In genomic region chr14:20113964-20114363, GRCm38 (mm10) we compare ENCODE assay signal across 8 mouse cellular contexts. TPM values are rescaled to one million over a fixed set of nuclear protein-coding genes. Genes with fewer than 3 reads are reported as not detected.
DNase-seq lines count a peak whose midpoint lies in the region; ATAC-seq and TF ChIP-seq lines count a peak whose summit lies in the region.

No protein-coding gene starts in this region.

- H3K27me3 ChIP-seq in heart, embryonic 11.5 days (ENCODE audit: control insufficient read depth, insufficient read depth, low read length), result no peaks in the 10 kb centered on the region
- no peaks in the 10 kb centered on the region for H3K27me3 ChIP-seq in kidney, adult 2 months (replicated peaks; ENCODE audit: control insufficient read depth, insufficient read depth, low read length)
- H3K27me3 ChIP-seq in limb, embryonic 12.5 days, result no peaks in the 10 kb centered on the region
- no peaks in the 10 kb centered on the region for H3K27me3 ChIP-seq in midbrain, embryonic 15.5 days (replicated peaks)
- H3K27me3 ChIP-seq in spleen, adult 2 months (ENCODE audit: control insufficient read depth, insufficient read depth, low read length), result no peaks in the 10 kb centered on the region

- H3K4me3 ChIP-seq in heart, embryonic 11.5 days (ENCODE audit: low read depth, low read length), result no peak overlapping the region
- H3K4me3 ChIP-seq in kidney, adult 2 months (ENCODE audit: insufficient read depth, low read depth, low read length), result no peak overlapping the region
- no peak overlapping the region for H3K4me3 ChIP-seq in limb, embryonic 12.5 days (replicated peaks)
- no peak overlapping the region for H3K4me3 ChIP-seq in midbrain, embryonic 15.5 days
- H3K4me3 ChIP-seq in spleen, adult 2 months (ENCODE audit: extremely low read depth, insufficient read depth, insufficient read length), result no peak overlapping the region

- H3K9me3 ChIP-seq in heart, embryonic 11.5 days (replicated peaks; ENCODE audit: control insufficient read depth, low read length), result no peaks in the 10 kb centered on the region
- H3K9me3 ChIP-seq in limb, embryonic 12.5 days, result peaks cover 4% of the 10 kb centered on the region; the same call in 1 of the 2 replicates
- no peaks in the 10 kb centered on the region for H3K9me3 ChIP-seq in midbrain, embryonic 15.5 days

- no peaks in the 10 kb centered on the region for H3K36me3 ChIP-seq in heart, embryonic 11.5 days (ENCODE audit: control insufficient read depth, insufficient read depth, low read length)
- H3K36me3 ChIP-seq in kidney, adult 2 months (ENCODE audit: control insufficient read depth, insufficient read depth, low read length), result no peaks in the 10 kb centered on the region
- no peaks in the 10 kb centered on the region for H3K36me3 ChIP-seq in limb, embryonic 12.5 days
- no peaks in the 10 kb centered on the region for H3K36me3 ChIP-seq in midbrain, embryonic 15.5 days (replicated peaks)
- no peaks in the 10 kb centered on the region for H3K36me3 ChIP-seq in spleen, adult 2 months (ENCODE audit: control insufficient read depth, insufficient read depth, low read length)

- no peak overlapping the region for H3K9ac ChIP-seq in heart, embryonic 11.5 days (ENCODE audit: low read depth, low read length)
- H3K9ac ChIP-seq in limb, embryonic 12.5 days (replicated peaks), result no peak overlapping the region
- H3K9ac ChIP-seq in midbrain, embryonic 15.5 days, result no peak overlapping the region

- peak; percentile 91 for TF ChIP-seq CTCF in kidney, adult 2 months (conservative IDR thresholded peaks at IDR 0.05; ENCODE audit: insufficient read depth, insufficient read length, low read depth, low read length)
- peak; percentile 93; the same call in 1 of the 2 replicates for TF ChIP-seq CTCF in spleen, adult 2 months (IDR thresholded peaks at IDR 0.05; ENCODE audit: extremely low read depth, insufficient read depth, insufficient read length, insufficient replicate concordance)

- peak; percentile 95 for DNase-seq in heart, adult 11 months
- peak; percentile 91 for DNase-seq in embryo, embryonic 10.5 days (ENCODE audit: low spot score)
- DNase-seq in gastrocnemius, postnatal 25 days, result peak; percentile 45
- DNase-seq in kidney, adult 2 months, result peak; percentile 91
- DNase-seq in spleen, adult 2 months (ENCODE audit: low read depth in 1 of 2, low spot score in 2 of 2), result peak; percentile 52 to 79

- H3K27ac ChIP-seq in heart, embryonic 11.5 days (ENCODE audit: low read depth, low read length), result no peak overlapping the region
- H3K27ac ChIP-seq in kidney, adult 2 months (ENCODE audit: insufficient read depth, low read depth, low read length), result no peak overlapping the region
- no peak overlapping the region for H3K27ac ChIP-seq in limb, embryonic 12.5 days
- no peak overlapping the region for H3K27ac ChIP-seq in midbrain, embryonic 15.5 days
- no peak overlapping the region for H3K27ac ChIP-seq in spleen, adult 2 months (ENCODE audit: insufficient read depth, low read length)

- ATAC-seq in heart, embryonic 11.5 days (replicated peaks; ENCODE audit: insufficient number of reproducible peaks, low FRiP score, low TSS enrichment), result no peak
- peak; percentile 74 for ATAC-seq in limb, embryonic 12.5 days (ENCODE audit: insufficient number of reproducible peaks, insufficient read depth, low FRiP score, low TSS enrichment, low read depth)
- ATAC-seq in midbrain, embryonic 15.5 days (replicated peaks), result peak; percentile 62; the same call in 1 of the 2 replicates

- whole genome bisulfite sequencing in heart, embryonic 11.5 days (ENCODE audit: insufficient replicate concordance), result 1% methylated on average over 6 of the region's 6 CpGs
- 5% methylated on average over 6 of the region's 6 CpGs for WGBS in kidney, adult 2 months
- WGBS in limb, embryonic 12.5 days, result 8% methylated on average over 6 of the region's 6 CpGs
- 7% methylated on average over 6 of the region's 6 CpGs for WGBS in midbrain, embryonic 15.5 days
- 8% methylated on average over 6 of the region's 6 CpGs for WGBS in spleen, adult 2 months

- TF ChIP-seq POLR2A in kidney, adult 2 months (IDR thresholded peaks at IDR 0.05; ENCODE audit: low read depth, low read length), result no peak
- TF ChIP-seq POLR2A in spleen, adult 2 months (IDR thresholded peaks at IDR 0.05; ENCODE audit: low read depth, low read length), result no peak

- no peak overlapping the region for H3K4me2 ChIP-seq in heart, embryonic 11.5 days
- no peak overlapping the region for H3K4me2 ChIP-seq in limb, embryonic 12.5 days
- H3K4me2 ChIP-seq in midbrain, embryonic 15.5 days, result no peak overlapping the region

- H3K4me1 ChIP-seq in heart, embryonic 11.5 days (ENCODE audit: control insufficient read depth, insufficient read depth, low read length), result peaks cover 8% of the 10 kb centered on the region; the same call in 1 of the 2 replicates
- H3K4me1 ChIP-seq in kidney, adult 2 months (ENCODE audit: control insufficient read depth, insufficient read depth, low read length), result peaks cover 26% of the 10 kb centered on the region
- peaks cover 4% of the 10 kb centered on the region; the same call in 1 of the 2 replicates for H3K4me1 ChIP-seq in limb, embryonic 12.5 days (replicated peaks)
- no peaks in the 10 kb centered on the region for H3K4me1 ChIP-seq in midbrain, embryonic 15.5 days
- peaks cover 11% of the 10 kb centered on the region; the same call in 1 of the 2 replicates for H3K4me1 ChIP-seq in spleen, adult 2 months (ENCODE audit: control insufficient read depth, insufficient read depth, insufficient read length)

RNA-seq across cellular contexts. Expression of gene Saysd1, which starts 24.4 kb away (rescaled TPM):
- polyA plus RNA-seq in heart, embryonic 11.5 days (2014; fragmentation: Nextera tagmentation; extraction: Ambion mirVana), result 8.4 and 8.6 TPM in 2 replicates
- total RNA-seq in gastrocnemius, postnatal 25 days (2021), result 1 to 10 TPM; 2.0 to 3.0 TPM
- 10.8 and 11.4 TPM in 2 replicates for polyA plus RNA-seq in kidney, adult 2 months (2012; rRNA removed)
- polyA plus RNA-seq in limb, embryonic 12.5 days (2016; fragmentation: Nextera tagmentation; extraction: Ambion mirVana), result 10.3 and 10.6 TPM in 2 replicates
- polyA plus RNA-seq in midbrain, embryonic 15.5 days (2015; fragmentation: Nextera tagmentation; extraction: Ambion mirVana), result 12.6 and 13.3 TPM in 2 replicates
- 6.1 and 6.8 TPM in 2 replicates for polyA plus RNA-seq in spleen, adult 2 months (2012; rRNA removed)

Comparison
In these comparisons a context has a peak if more than half of its experiments do, and no peak if none do; other contexts are left out.
1. DNase-seq: peak in every context shown above with its lines; median percentile 95 in heart, adult 11 months; 91 in embryo, embryonic 10.5 days; 91 in kidney, adult 2 months; 66 in spleen, adult 2 months; 45 in gastrocnemius, postnatal 25 days.